Mouse (Mus musculus) embryo, embryonic 10 days (tissue): ENCODE data around the gene Icmt.
A peak's percentile ranks its signal among the peaks of the same experiment; 100 is the strongest.

Source experiments
- DNase-seq: peaks from one replicate; pipeline ENCODE4 v3.0.0-alpha.2; 2015; ENCODE audit warnings: low spot score

Gene Icmt

DNA sequence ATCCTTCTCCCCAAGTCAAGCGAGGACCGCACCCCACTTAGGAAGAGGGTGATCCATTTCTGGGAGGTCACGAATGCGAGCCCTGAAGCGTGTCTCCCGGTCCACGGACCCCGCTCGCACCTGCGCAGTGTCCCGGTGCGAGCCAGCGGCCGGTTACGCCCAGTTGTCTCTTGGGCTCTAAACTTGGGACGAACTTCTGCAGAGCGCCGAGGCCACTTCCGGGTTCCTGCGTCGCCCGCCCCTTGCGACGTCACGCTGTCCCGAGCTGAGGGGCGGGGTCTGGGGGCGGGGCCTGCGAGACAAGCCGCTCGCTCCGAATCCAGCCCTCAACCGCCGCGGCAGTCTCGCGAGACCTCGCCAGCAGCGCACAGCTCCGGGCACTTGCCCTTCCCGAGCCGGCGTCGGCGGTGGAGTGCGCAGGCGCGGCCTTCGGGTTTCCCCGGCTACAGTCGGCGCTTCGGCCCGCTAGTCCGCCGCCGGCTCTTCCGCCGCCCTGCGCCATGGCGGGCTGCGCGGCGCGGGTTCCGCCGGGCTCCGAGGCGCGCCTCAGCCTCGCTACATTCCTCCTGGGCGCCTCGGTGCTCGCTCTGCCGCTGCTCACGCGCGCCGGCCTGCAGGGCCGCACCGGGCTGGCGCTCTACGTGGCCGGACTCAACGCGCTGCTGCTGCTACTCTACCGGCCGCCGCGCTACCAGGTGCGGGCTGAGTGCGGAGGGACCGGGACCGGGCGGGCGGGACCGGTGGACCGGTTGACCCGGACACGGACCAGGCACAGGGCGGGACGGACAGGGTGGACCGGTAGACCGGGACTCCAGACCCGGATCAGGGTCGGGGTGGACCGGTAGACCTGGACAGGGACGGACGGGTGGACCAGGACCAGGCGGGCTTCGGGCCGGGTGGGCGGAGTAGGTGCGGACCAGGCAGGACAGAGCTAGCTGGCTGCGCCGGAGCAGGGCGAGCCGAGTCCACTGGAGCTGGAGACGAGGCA lies at the start of gene Icmt:
TSS of gene Icmt (plus strand) at position 354 of the 988 bp plus-strand sequence.
- peak; percentile 97 for DNase-seq

DNA sequence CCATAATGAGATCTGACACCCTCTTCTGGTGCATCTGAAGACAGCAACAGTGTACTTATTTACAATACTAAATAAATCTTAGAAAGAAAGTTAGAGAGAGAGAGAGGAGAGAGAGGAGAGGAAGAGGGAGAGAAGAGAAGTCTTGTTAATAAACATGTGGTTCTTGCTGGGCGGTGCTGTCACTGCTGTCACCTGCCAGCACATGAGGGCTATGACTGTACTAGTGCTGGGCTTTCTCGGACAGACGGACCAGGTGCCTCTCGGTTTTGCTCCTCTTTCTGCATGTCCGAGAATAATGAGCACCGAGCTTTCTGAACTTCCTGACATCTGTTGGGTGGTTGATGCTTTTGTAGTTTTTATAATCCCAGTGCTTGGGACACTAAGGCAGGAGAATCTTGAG lies 46.4 kb upstream of the Icmt start:
- no peak for DNase-seq

DNA sequence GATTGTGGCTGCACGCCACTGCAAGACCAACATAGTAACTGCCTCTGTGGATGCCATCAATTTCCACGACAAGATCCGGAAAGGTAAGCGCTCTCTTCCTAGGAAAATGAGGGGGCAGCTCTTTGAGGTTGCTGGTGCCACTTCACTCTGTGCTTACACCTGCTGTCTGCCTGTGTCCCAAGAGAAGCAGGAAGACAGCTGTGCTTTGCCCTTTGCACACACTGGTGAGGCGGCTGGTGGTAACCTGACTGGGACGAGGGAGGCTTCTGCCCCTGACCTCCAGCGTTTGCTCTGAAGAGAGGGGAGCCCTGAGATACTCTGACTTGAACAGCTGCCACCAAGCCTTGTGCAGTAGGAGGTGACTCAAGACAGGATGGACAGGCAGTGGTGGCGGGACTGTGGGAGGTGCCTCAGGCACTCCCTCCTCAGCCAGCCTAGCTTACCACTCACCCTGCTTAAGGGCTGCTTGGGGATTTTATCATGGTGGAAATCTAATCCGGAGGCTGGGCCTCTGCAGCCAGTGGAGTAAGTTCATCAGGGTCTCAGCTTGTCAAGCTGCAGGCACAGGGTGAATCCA lies 43.8 kb upstream of the Icmt start:
- no peak for DNase-seq

DNA sequence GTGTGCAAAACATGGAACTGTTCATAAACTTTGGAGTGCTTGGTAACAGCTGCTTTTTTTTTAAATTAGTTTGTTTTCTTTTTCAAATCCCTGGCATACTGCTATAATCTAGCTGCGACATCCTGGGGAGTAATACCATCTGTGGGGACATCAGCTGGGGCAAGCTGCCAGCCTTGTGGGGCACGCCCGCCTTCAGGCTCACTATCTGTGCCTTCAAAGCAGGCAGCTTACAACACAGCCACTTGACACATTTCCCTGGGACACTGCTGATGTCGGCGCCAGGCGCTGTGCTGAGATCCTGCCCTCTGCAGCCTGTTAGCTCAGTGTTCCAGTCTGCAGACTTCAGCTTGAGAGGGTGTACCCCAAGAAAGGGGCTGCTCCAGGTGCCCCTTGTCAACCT lies 40.0 kb upstream of the Icmt start:
- DNase-seq, result no peak

DNA sequence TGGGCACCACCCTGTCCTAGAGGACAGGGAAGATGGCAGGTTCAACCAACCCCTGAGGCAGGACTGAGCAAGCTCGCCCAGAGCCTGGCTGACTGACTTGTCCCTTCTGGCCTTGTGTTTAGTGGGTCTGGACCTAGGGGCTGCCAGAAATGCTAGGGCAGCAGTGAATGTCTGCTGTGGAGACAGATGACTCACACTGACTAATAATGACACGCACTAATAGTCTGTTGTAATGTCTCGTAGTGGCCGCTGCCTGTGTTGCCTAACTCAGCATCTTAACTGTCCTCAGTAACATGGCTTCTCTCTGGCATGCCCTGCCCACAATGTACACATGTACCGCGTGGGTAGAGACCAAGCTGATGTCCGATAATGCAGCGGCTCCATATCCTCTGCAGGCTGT lies 36.6 kb upstream of the Icmt start:
- DNase-seq, result no peak

DNA sequence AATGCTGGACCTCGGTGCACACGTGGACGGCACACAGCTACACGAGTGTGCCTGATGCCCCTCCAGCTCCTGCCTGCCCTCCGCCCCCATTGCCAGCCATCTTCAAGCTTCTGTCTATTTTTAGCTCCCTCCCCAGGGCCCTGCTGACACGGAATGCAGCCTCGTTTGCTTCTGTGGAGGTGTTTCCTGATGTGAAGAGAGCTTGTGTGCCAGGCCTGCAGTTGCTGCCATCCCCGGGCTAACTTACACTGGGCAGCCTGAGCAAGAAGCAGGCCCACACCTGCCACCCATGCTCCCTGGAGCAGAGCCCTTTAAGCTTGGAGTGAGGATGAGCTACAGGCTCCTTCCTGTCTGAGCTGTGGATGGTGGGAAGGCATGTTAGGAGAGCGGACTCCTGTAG lies 34.8 kb upstream of the Icmt start:
- DNase-seq, result no peak

DNA sequence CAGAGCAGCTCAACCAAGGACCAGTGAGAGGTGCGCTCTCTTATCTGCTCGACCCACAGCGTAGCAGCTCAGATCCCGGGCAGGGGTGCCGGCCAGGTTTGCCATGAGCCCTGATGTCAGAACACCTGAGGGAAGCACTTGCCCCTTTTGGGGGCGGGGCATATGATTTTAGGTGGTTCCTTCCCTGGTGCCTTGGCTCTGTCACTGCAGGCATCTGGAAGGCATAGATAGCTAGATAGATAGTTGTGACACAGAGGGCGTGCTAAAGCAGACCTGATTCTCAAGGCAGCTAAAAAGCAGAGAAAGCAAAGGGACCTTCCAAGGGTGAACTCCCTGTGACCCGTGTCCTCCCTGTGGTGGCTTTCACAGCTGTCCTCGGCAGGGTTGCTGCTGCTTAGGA lies 33.9 kb upstream of the Icmt start:
- DNase-seq, result no peak

DNA sequence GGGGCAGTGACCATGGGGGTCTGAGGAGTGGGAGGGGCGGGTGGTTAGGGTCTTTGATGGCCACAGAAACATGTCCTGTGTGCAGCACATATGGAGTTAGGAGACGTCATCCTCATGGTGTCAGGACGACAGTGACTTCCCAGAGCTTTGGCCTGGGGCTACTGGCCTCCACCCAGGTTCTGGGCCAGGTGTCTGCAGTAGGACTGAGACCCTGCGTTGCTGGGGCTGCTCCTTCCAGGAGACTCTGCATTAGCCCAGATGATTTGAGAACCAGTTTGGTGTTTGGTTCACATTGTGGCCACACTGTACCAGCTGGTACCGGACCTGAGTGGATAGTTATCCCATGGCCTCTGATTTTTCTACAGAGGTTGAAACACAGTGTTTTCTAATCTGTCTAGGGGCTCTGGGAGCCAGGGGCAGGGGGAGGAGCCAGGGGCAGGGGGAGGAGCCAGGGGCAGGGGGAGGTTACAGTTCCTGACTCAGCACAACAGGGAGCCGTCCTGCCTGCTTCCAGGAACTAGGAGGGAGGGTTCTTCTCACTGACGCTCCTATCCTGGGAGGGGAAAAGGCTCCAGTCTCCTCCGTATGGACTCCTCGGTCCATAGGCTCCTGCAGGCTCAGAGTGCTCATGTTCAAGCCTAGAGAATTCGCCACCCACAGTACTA lies 33.4 kb upstream of the Icmt start:
- peak; percentile 76 for DNase-seq

DNA sequence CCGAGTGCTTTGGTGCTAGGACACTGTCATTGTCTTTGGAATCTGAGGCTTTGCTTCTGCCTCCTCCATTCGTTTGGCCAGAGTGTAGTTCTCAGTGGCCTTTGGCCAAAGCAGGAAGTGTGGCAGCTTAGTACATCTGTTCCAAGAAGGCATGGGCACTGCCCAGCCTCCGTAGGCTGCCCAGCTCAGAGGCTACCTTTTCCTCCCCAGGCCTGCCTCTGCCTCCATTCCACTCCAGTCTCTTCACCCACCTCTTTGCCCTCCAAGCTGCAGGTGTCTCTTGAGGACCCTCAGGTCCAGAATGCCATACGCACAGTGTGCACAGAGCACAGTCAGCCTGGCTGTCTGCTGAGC lies 32.9 kb upstream of the Icmt start:
- DNase-seq, result no peak

DNA sequence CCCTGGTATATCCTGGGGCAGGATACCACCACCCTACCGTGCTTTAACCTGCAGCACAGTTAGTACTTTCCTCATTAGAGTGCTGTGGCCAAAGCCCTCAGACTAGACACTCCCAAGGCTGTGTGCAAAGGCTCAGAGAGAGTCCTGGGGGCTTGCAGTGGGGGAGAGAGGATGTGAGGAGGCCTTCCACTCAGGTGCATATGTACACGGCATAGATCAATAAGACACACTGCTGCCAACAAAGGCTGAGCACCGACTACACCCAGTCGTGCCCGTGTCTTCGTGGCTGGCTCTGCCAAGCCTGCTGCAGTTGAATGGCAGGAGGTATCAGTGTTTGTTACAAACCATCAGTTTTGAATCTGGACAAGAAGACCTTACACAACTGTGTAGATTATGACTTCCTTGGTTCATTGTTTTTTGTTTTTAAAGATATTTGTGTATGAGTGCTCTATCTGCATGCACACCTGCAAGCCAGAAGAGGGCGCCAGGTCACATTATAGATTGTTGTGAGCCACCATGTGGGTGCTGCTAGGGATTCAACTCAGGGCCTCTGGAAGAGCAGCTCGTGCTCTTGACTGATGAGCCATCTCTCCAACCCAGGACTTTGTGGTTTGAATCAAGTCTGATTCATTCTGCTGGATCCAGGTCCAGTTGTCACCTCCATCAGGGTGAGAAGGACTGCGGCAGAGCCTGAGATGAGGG lies 32.0 kb upstream of the Icmt start:
- no peak for DNase-seq

DNA sequence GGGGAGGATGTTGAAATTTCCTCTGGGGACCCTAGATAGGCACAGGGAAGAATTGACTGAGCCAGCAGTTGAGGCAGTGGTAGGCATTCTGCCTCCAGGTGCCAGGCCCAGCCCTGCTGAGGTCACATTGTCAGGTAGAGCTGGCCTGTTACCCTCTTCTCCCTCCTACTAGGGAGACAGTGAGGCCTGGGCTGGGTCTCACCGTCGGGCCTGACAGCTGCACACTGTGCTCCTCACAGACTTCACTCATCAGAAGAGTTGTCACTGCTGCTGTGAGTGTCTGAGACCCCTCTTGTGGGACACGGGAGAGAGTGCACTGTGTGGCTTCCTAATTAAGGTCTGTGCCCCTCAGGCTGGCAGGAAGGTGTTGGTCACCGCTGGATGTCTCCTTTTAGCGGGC lies 31.2 kb upstream of the Icmt start:
- DNase-seq, result no peak

DNA sequence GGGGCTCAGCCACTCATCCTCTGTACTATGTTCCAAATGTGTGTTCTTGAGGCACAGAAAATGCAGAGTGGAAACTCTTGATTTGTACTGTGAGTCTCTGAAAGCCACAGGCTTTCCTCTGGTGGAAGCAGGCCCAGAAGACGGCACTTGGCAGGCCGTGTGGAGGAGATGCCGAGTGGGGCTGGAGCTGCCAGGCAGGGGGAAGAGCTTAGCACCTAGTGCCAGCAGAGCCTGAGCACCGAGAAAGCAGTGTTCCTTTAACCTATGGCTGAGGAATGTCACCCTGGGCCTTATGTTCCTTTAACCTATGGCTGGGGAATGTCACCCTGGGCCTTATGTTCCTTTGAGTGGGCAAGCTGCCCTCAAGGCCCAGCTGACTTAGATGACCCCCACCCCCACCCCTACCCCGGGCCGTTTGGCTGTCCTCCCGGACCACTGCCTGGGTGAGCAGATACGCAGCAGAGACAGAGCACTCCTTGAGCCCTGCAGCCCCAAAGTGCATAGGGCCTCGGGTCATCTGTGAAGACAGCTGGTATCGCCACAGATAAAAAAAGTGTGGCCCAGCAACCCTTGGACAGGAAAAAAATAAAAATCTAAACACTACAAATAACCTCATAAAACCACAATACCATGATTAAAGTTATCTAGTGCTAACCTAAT lies 30.7 kb upstream of the Icmt start:
- no peak for DNase-seq

DNA sequence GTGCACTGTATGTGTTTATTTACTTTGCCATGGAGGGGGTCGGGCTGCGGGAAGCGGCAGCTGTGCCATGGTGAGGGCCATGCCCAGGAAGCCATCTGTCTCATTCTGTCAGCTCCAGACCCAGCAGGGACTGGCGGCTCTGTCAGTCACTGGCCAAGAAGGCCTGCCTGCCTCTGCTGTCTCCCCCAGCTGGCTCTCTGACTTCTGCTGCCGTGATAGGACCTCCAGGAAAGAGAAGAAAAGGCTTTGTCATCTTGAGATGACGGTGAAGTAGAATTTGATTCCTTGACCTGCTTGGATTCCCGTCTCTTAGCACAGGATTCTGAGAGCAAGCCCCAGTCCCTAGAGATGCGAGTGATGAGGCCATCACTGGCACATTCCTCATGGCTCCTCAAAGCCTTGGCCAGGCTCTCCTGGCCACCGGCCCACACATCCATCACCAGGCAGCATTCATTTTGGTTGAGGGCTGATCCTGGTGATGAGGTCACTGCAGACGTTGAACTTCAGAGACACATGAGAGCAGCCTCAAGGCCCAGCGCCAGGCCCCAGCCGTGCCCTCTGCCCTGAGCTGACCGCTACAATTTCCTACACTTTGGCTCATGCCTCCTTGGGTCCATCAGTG lies 29.2 kb upstream of the Icmt start:
- DNase-seq, result no peak

DNA sequence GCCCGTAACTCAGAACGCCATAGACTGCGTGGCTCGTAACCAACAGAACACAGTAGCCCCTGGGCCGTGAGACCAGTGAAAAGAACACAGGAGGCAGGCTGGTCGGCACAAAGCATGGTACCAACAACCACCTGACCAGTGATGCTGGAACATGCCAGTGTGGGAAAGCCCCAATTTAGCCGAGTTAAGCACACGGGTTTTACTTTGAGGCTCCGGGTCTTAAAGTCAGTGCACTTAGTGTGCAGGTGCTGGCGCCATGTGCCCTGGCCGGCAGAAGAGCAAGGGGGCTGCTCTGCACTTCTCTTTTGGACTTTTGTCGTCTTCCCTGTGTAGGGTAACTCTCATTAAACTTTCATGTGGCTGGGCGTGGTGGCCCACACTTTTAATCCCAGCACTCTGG lies 27.1 kb upstream of the Icmt start:
- no peak for DNase-seq

DNA sequence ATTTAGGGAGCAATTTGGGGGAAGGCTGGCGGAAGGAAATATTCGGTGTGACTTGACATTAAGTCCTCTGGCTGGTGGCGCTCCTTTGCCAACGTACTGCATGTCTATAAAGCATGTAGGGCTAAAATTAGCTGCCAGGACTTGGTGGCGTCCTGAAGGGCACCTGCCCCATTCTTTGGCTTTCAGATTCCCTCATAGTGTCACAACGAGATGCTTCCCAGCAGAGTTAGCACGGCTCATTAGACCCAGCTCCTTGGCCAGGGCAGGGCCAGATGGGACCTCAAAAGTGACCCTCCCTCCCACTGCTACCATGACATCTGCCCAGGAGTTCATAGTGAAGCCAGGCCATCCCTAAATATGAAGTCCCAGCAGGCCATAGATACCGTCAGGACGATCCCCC lies 26.4 kb upstream of the Icmt start:
- no peak for DNase-seq

DNA sequence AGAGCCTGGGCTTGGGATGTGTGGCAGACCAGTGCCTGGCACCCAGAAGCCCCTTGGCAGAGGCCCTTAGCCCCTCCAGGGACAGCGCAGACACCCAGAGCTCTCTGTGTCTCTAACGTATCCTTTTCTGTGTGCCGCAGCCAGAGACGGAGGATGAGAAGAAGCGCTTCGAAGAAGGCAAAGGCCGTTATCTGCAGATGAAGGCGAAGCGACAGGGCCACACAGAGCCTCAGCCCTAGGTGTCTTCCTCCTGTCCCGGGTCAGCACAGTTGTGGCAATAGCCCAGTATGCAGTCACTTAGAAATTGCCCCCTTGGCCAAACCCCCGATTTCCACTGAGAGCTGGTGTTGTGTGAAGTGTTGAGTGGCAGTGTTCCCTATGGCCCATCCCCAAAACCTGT lies 25.7 kb upstream of the Icmt start:
- no peak for DNase-seq

DNA sequence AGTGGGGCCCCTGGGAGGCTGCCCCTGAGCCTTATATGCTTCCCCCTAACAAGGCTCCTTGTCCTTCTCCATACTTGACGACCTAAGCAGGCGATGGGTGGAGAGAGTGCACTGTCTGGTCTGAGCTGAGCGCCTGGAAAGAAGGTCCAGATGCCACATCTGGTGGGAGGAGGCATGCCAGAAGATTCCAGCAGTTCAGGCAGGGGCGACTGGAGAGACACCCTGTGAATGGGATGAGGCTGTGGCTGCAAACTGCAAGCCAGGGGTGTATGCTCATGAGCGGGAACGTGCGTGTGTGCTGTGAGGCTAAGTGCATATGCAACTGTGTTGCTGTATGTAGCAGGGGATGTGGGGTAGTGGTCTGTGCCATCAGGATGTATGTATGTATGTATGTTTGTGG lies 25.0 kb upstream of the Icmt start:
- no peak for DNase-seq

DNA sequence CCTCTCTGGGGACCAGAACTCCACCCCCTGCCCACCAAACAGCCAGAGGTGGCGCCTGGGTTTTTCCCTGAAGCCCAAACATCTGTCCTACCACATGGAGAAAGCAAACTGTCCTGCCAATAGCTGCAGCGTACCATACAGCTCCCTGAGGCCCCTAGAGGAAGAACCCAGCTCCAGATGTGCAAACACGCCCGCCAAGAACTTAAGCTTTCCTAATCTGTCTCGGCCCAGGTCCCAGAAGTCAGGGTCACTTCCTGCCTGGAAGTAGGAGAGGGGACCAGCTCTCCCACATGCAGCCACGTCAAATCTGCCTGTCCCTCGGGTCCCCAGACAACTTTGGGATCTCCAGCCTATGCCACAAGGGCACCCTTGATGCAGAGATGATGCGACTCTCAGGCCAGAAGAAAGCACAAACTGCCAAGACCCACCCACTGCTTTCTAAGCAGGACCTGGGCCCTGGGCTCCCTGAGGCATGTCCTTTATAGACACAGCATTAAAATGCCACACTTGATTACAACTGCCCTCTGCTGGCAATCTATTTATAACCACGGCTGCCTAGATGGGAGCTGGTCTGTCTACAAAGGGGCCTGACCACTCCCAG lies 24.5 kb upstream of the Icmt start:
- DNase-seq, result peak; percentile 58

DNA sequence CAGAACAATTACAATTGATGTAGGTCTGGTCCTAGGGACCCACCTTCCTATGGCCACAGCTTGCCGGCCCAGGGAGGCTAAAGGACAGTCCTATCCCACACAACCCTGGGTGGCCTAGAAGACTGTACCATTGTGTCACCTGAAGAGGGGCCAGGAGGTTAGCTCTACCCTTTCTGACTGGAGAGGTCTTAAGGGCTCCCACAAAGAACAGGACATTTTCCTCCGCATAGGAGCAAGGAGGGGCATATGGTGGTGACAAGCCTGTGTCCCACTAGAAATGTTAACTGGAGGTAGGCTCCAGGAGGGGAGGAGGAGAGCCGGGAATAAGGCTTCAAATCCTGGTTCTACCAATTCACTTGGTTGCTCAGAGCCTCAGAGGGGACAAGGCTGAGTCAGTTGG lies 23.8 kb upstream of the Icmt start:
- no peak for DNase-seq

DNA sequence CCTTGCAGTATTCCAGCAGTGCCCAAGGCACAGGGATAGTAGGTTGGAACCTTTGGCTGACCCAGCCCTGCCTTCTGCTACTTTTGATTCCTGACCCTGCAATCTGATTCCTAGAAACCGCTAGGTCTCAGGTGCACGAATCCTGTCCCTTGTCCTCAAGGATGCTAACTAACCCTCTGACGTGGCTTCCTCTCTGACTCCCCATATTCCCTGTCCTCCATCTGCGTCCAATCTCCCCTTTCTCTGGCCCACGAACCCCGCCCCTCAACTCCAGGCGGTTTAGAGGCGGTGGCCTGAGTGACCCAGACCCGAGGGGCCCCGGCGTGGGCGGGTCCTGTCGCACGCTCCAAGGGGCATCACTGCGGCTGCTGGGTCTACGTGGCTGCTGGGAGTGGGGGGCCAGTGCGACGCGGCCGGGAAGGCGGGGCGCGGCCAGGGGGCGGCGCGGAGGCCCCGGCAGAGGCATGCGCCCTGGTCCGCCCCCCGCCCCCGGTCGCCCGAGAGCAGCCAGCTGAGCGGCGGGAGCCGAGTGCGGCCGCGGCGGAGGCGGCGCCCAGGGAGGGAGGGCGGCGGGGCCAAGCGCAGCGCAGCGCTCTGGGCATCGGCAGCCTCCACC lies 23.3 kb upstream of the Icmt start, which contains the start of gene Gpr153:
TSS of gene Gpr153 (plus strand) at position 612 of the 616 bp plus-strand sequence.
- DNase-seq, result peak; percentile 71
